Mouse (Mus musculus) erythroblast, embryonic 14.5 days (primary cell): ENCODE measurements around the gene Tyk2.

ENCODE experiments used
- GATA1 ChIP-seq: IDR thresholded peaks from 2 replicates; pipeline ENCODE4 v1.6.1; 2012; ENCODE audit warnings: low read length, inconsistent platforms, mixed read lengths
- TAL1 ChIP-seq: IDR thresholded peaks from 3 replicates; pipeline ENCODE4 v1.6.1; 2012; ENCODE audit warnings: low read length, inconsistent platforms, mixed read lengths

GRCm38 (mm10) chr9:21090972-21091706 is 39.9 kb downstream of the Tyk2 start:
- no peak for TF ChIP-seq GATA1
- TF ChIP-seq TAL1: no peak
